Mouse (Mus musculus): ENCODE results near the gene Rassf8. TPM values are rescaled to one million over a fixed set of nuclear protein-coding genes. Genes with fewer than 3 reads are reported as not detected.

Gene Rassf8
- polyA plus RNA-seq (2012; rRNA removed), result 24.0 and 30.0 TPM in 2 replicates

- peak; percentile 91 for DNase-seq (ENCODE audit: low spot score)
Measured at GRCm38 (mm10) chr6:145746132-145746849, at the start of gene Rassf8. TSS of gene Rassf8 (plus strand) at chr6:145746748.

GRCm38 (mm10) chr6:145701021-145701540 is 45.5 kb upstream of the Rassf8 start:
- DNase-seq (ENCODE audit: low spot score), result no peak

- DNase-seq (ENCODE audit: low spot score), result no peak
Measured at GRCm38 (mm10) chr6:145703667-145704066, 42.9 kb upstream of the Rassf8 start.

- no peak for DNase-seq (ENCODE audit: low spot score)
Measured at GRCm38 (mm10) chr6:145709956-145710720, 36.4 kb upstream of the Rassf8 start.

GRCm38 (mm10) chr6:145710797-145711196 is 35.8 kb upstream of the Rassf8 start:
- no peak for DNase-seq (ENCODE audit: low spot score)

GRCm38 (mm10) chr6:145711320-145711719 is 35.2 kb upstream of the Rassf8 start:
- no peak for DNase-seq (ENCODE audit: low spot score)

GRCm38 (mm10) chr6:145713241-145714114 is 33.1 kb upstream of the Rassf8 start:
- no peak for DNase-seq (ENCODE audit: low spot score)

GRCm38 (mm10) chr6:145714131-145714530 is 32.4 kb upstream of the Rassf8 start:
- no peak for DNase-seq (ENCODE audit: low spot score)

GRCm38 (mm10) chr6:145722596-145722995 is 24.0 kb upstream of the Rassf8 start:
- DNase-seq (ENCODE audit: low spot score), result no peak

- no peak for DNase-seq (ENCODE audit: low spot score)
Measured at GRCm38 (mm10) chr6:145723131-145723863, 23.3 kb upstream of the Rassf8 start.

GRCm38 (mm10) chr6:145725849-145726248 is 20.7 kb upstream of the Rassf8 start:
- DNase-seq (ENCODE audit: low spot score), result no peak

GRCm38 (mm10) chr6:145726986-145727385 is 19.6 kb upstream of the Rassf8 start:
- no peak for DNase-seq (ENCODE audit: low spot score)

- no peak for DNase-seq (ENCODE audit: low spot score)
Measured at GRCm38 (mm10) chr6:145732868-145733267, 13.7 kb upstream of the Rassf8 start.

- no peak for DNase-seq (ENCODE audit: low spot score)
Measured at GRCm38 (mm10) chr6:145733276-145733675, 13.3 kb upstream of the Rassf8 start.

- DNase-seq (ENCODE audit: low spot score), result no peak
Measured at GRCm38 (mm10) chr6:145733911-145734310, 12.6 kb upstream of the Rassf8 start.

GRCm38 (mm10) chr6:145736099-145736498 is 10.4 kb upstream of the Rassf8 start:
- no peak for DNase-seq (ENCODE audit: low spot score)

GRCm38 (mm10) chr6:145739231-145739630 is 7.3 kb upstream of the Rassf8 start:
- no peak for DNase-seq (ENCODE audit: low spot score)

GRCm38 (mm10) chr6:145740011-145740410 is 6.5 kb upstream of the Rassf8 start:
- no peak for DNase-seq (ENCODE audit: low spot score)

GRCm38 (mm10) chr6:145745291-145745690 is 1.3 kb upstream of the Rassf8 start:
- no peak for DNase-seq (ENCODE audit: low spot score)

GRCm38 (mm10) chr6:145746921-145747670 is 548 bp downstream of the Rassf8 start:
- DNase-seq (ENCODE audit: low spot score), result no peak

Data from urinary bladder, adult 2 months (tissue).